Mouse (Mus musculus) olfactory bulb, adult 2 months (tissue): ENCODE measurements around the gene Gm10840.

Experiments
- CTCF ChIP-seq: fragments of 200-500 bp; IDR thresholded peaks from 2 replicates; pipeline ENCODE4 v1.5.1; 2012; ENCODE audit warnings: low read depth, mild to moderate bottlenecking, low read length, moderate library complexity; ENCODE audit not compliant: insufficient read depth
- POLR2A ChIP-seq: fragments of 200-500 bp; IDR thresholded peaks from 2 replicates; pipeline ENCODE4 v1.6.1; 2012; ENCODE audit warnings: mild to moderate bottlenecking, low read depth, low read length, moderate library complexity; ENCODE audit not compliant: insufficient read depth

- TF ChIP-seq CTCF (no peak), POLR2A (no peak)
Measured at GRCm38 (mm10) chr11:106167435-106167834, 6.8 kb downstream of the Gm10840 start.
